ENCODE assay signal across 18 mouse cellular contexts in the genomic region with DNA sequence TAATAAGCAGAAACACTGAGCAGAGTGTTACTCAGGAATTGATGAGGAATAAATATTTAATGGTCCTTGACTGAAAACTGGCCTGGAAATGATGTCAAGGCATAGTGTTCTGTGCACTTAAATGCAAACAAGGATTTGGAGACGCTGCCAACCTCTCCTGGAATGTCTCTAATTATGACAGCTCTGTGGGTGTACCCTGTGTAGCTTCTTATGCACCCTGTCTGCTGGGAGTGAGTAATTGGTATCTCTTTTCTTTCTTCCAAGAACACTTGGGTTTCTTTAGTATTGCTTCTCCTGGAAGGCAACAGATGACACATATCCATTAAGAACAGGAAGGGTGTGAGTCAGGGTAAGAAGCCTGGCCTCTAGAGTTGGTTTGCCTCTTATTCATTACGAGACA. TPM values are rescaled to one million over a fixed set of nuclear protein-coding genes. Genes with fewer than 3 reads are reported as not detected.
"Had no signal": no experiment of that assay in that cellular context is flagged by ENCODE, and none has a peak within 500 bp of the region (broad histone marks: within the 10 kb centered on the region; RNA-seq: fewer than 3 reads in every experiment).

No protein-coding gene starts in this region.

- H3K27me3 ChIP-seq: limb, embryonic 12.5 days; liver, embryonic 13.5 days; lung, embryonic 15.5 days; megakaryocyte, embryonic 14.5 days; stomach, embryonic 15.5 days had no signal

- H3K27ac ChIP-seq: left cerebral cortex, adult 2 months; limb, embryonic 12.5 days; liver, embryonic 13.5 days; lung, embryonic 15.5 days; macrophage; stomach, embryonic 15.5 days had no signal

- H3K9ac ChIP-seq: limb, embryonic 12.5 days; liver, embryonic 13.5 days; liver, postnatal 0 days; lung, embryonic 15.5 days; stomach, embryonic 15.5 days had no signal

- H3K9me3 ChIP-seq: limb, embryonic 12.5 days; liver, embryonic 13.5 days; lung, embryonic 15.5 days; stomach, embryonic 15.5 days had no signal

- DNase-seq: kidney, adult 11 months; kidney, adult 9 months; kidney, postnatal 10 days; kidney, postnatal 4 days; liver; liver, embryonic 13.5 days; liver, postnatal 0 days; lung, postnatal 14 days had no signal

- H3K4me1 ChIP-seq: limb, embryonic 12.5 days; liver, embryonic 13.5 days; lung, embryonic 15.5 days; megakaryocyte, embryonic 14.5 days; stomach, embryonic 15.5 days had no signal

- H3K36me3 ChIP-seq: limb, embryonic 12.5 days; liver, embryonic 13.5 days; lung, embryonic 15.5 days; stomach, embryonic 15.5 days had no signal

- ATAC-seq: hindbrain, embryonic 16.5 days; inflammation-experienced regulatory T-cells, adult 6 months; liver, postnatal 0 days; midbrain, embryonic 16.5 days had no signal

- H3K4me2 ChIP-seq: limb, embryonic 12.5 days; liver, embryonic 13.5 days; lung, embryonic 15.5 days; midbrain, embryonic 11.5 days; stomach, embryonic 15.5 days had no signal

- H3K4me3 ChIP-seq: left cerebral cortex, adult 2 months; limb, embryonic 12.5 days; liver, embryonic 13.5 days; lung, embryonic 15.5 days; megakaryocyte, embryonic 14.5 days; stomach, embryonic 15.5 days had no signal

RNA-seq across cellular contexts. Expression of gene Cadps, which starts 42.4 kb away (rescaled TPM):
- polyA plus RNA-seq: liver, postnatal 0 days; macrophage had no signal
